Comparison of ENCODE assay signal across 8 mouse cellular contexts in genomic region chr16:10541598-10541930, GRCm38 (mm10). TPM values are rescaled to one million over a fixed set of nuclear protein-coding genes. Genes with fewer than 3 reads are reported as not detected.
DNase-seq lines count a peak whose midpoint lies in the region; ATAC-seq lines count a peak whose summit lies in the region.

No protein-coding gene starts in this region.

- H3K4me1 ChIP-seq in brown adipose tissue, adult 24 weeks (ENCODE audit: control insufficient read depth, insufficient read depth, insufficient read length, low read length) = peaks cover 10% of the 10 kb centered on the region
- peaks cover 34% of the 10 kb centered on the region for H3K4me1 ChIP-seq in heart, embryonic 11.5 days (ENCODE audit: control insufficient read depth, insufficient read depth, low read length)
- peaks cover 24% of the 10 kb centered on the region for H3K4me1 ChIP-seq in kidney, embryonic 14.5 days (ENCODE audit: control insufficient read depth, insufficient read depth, low read length)

- H3K9ac ChIP-seq in heart, embryonic 11.5 days (ENCODE audit: low read depth, low read length) = peak overlapping the region; percentile 86
- H3K9ac ChIP-seq in kidney, embryonic 14.5 days (ENCODE audit: low read depth, low read length) = peak overlapping the region; percentile 87

- no peaks in the 10 kb centered on the region for H3K27me3 ChIP-seq in heart, embryonic 11.5 days (ENCODE audit: control insufficient read depth, insufficient read depth, low read length)
- H3K27me3 ChIP-seq in kidney, embryonic 14.5 days (ENCODE audit: control insufficient read depth, insufficient read depth, low read length) = no peaks in the 10 kb centered on the region

- ATAC-seq in cerebellum, adult (ENCODE audit: insufficient number of reproducible peaks, low FRiP score, low TSS enrichment) = no peak
- ATAC-seq in heart, embryonic 11.5 days (replicated peaks; ENCODE audit: insufficient number of reproducible peaks, low FRiP score, low TSS enrichment) = no peak
- ATAC-seq in kidney, embryonic 14.5 days (ENCODE audit: low FRiP score, low TSS enrichment) = no peak

- no peak overlapping the region for H3K27ac ChIP-seq in brown adipose tissue, adult 24 weeks (replicated peaks; ENCODE audit: low read depth, low read length)
- H3K27ac ChIP-seq in heart, embryonic 11.5 days (ENCODE audit: low read depth, low read length) = no peak overlapping the region
- H3K27ac ChIP-seq in kidney, embryonic 14.5 days (ENCODE audit: low read depth, low read length) = no peak overlapping the region
- no peak overlapping the region for H3K27ac ChIP-seq in macrophage

- peak overlapping the region; percentile 72 for H3K4me3 ChIP-seq in brown adipose tissue, adult 24 weeks (ENCODE audit: insufficient read depth, low read depth, low read length)
- peak overlapping the region; percentile 85 for H3K4me3 ChIP-seq in heart, embryonic 11.5 days (ENCODE audit: low read depth, low read length)
- H3K4me3 ChIP-seq in kidney, embryonic 14.5 days (ENCODE audit: low read length) = peak overlapping the region; percentile 81
- H3K4me3 ChIP-seq in macrophage (ENCODE audit: inconsistent target) = peak overlapping the region; percentile 37; the same call in 1 of the 2 replicates

- no peaks in the 10 kb centered on the region for H3K36me3 ChIP-seq in heart, embryonic 11.5 days (ENCODE audit: control insufficient read depth, insufficient read depth, low read length)
- H3K36me3 ChIP-seq in kidney, embryonic 14.5 days (ENCODE audit: control insufficient read depth, insufficient read depth, low read length) = no peaks in the 10 kb centered on the region; the same call in 1 of the 2 replicates
- H3K36me3 ChIP-seq in macrophage (ENCODE audit: inconsistent target) = no peaks in the 10 kb centered on the region

- H3K9me3 ChIP-seq in heart, embryonic 11.5 days (replicated peaks; ENCODE audit: control insufficient read depth, low read length) = no peaks in the 10 kb centered on the region
- no peaks in the 10 kb centered on the region for H3K9me3 ChIP-seq in kidney, embryonic 14.5 days (ENCODE audit: control insufficient read depth, low read length)

- DNase-seq in cerebellum, adult 11 months = peak; percentile 42
- DNase-seq in c-Kit-positive CD71-positive TER-119-positive erythroid progenitor cells, embryonic 14.5 days (ENCODE audit: low spot score) = no peak
- no peak for DNase-seq in thymus, adult 18-20 months

- WGBS in heart, embryonic 11.5 days (ENCODE audit: insufficient replicate concordance) = 28% methylated on average over 7 of the region's 7 CpGs
- WGBS in kidney, embryonic 14.5 days = 19% methylated on average over 7 of the region's 7 CpGs
- WGBS in macrophage (ENCODE audit: missing documents) = 28% methylated on average over 7 of the region's 7 CpGs

- H3K79me2 ChIP-seq in macrophage (ENCODE audit: inconsistent target) = no peaks in the 10 kb centered on the region; the same call in 1 of the 2 replicates

- H3K4me2 ChIP-seq in heart, embryonic 11.5 days = peak overlapping the region; percentile 88
- H3K4me2 ChIP-seq in kidney, embryonic 14.5 days (replicated peaks; ENCODE audit: low read depth, low read length) = peak overlapping the region; percentile 90

RNA-seq across cellular contexts. Expression of gene Dexi, which starts 1.3 kb away (rescaled TPM):
- polyA plus RNA-seq in brown adipose tissue, adult 24 weeks (2012; ENCODE audit: insufficient read depth, insufficient read length, missing spikeins) = 12.4 and 13.4 TPM in 2 replicates
- 14.3 and 16.3 TPM in 2 replicates for polyA plus RNA-seq in heart, embryonic 11.5 days (2014; fragmentation: Nextera tagmentation; extraction: Ambion mirVana)
- 27.4 and 32.5 TPM in 2 replicates for polyA plus RNA-seq in kidney, embryonic 14.5 days (2014; fragmentation: Nextera tagmentation; extraction: Ambion mirVana)
- 10 to 100 TPM in 10 of 26 experiments, 1 to 10 TPM in 16; 3.6 to 25.3 (median 8.2) TPM for total RNA-seq in macrophage (2018; cell fraction: chromatin; rRNA removed)
- 10 to 100 TPM in 11 of 26 experiments, 1 to 10 TPM in 15; 6.2 to 15.5 (median 9.1) TPM for total RNA-seq in macrophage (2018; cell fraction: cytosol; rRNA removed)
- 10 to 100 TPM in 12 of 26 experiments, 1 to 10 TPM in 14; 4.9 to 18.4 (median 9.6) TPM for total RNA-seq in macrophage (2018; cell fraction: nucleus; rRNA removed)
- polyA plus RNA-seq in macrophage (2018) = 4.4 to 7.5 TPM (median 6.5 TPM) in 3 replicates

RNA-seq across cellular contexts. Expression of gene Clec16a, which starts 3.6 kb away (rescaled TPM):
- polyA plus RNA-seq in brown adipose tissue, adult 24 weeks (2012; ENCODE audit: insufficient read depth, insufficient read length, missing spikeins) = 25.4 and 29.0 TPM in 2 replicates
- polyA plus RNA-seq in heart, embryonic 11.5 days (2014; fragmentation: Nextera tagmentation; extraction: Ambion mirVana) = 28.8 and 39.1 TPM in 2 replicates
- polyA plus RNA-seq in kidney, embryonic 14.5 days (2014; fragmentation: Nextera tagmentation; extraction: Ambion mirVana) = 38.4 and 46.3 TPM in 2 replicates
- 100 to 1,000 TPM in 1 of 26 experiments, 10 to 100 TPM in 25; 42.5 to 110 (median 67.5) TPM for total RNA-seq in macrophage (2018; cell fraction: chromatin; rRNA removed)
- 10 to 100 TPM; 12.7 to 20.3 (median 16.0) TPM for total RNA-seq in macrophage (2018; cell fraction: cytosol; rRNA removed)
- total RNA-seq in macrophage (2018; cell fraction: nucleus; rRNA removed) = 10 to 100 TPM; 20.5 to 61.0 (median 36.8) TPM
- polyA plus RNA-seq in macrophage (2018) = 9.0 to 13.9 TPM (median 12.7 TPM) in 3 replicates
